Mouse (Mus musculus) neural tube, embryonic 12.5 days (tissue): ENCODE data around the gene Tmem39b. TPM values are rescaled to one million over a fixed set of nuclear protein-coding genes. Genes with fewer than 3 reads are reported as not detected.

Experiments
- ATAC-seq: fragments of 200-750 bp; cut with Nextera tagmentation; 2 replicates; pipeline ENCODE4 v1.8.0; 2017; ENCODE audit warnings: low read depth, mild to moderate bottlenecking, moderate TSS enrichment, moderate library complexity; ENCODE audit not compliant: low FRiP score
- H3K27ac ChIP-seq: fragments of 300-500 bp; sonication (generic); 2 replicates; pipeline ENCODE4 v1.5.1; 2016
- H3K27me3 ChIP-seq: fragments of 300-500 bp; sonication (generic); replicated peaks from 2 replicates; pipeline ENCODE4 v1.6.1; 2016; ENCODE audit warnings: mild to moderate bottlenecking
- H3K36me3 ChIP-seq: fragments of 300-500 bp; sonication (generic); 2 replicates; pipeline ENCODE4 v1.6.1; 2016; ENCODE audit warnings: mild to moderate bottlenecking
- H3K4me1 ChIP-seq: fragments of 300-500 bp; sonication (generic); 2 replicates; pipeline ENCODE4 v1.6.1; 2016
- H3K4me2 ChIP-seq: fragments of 300-500 bp; sonication (generic); replicated peaks from 2 replicates; pipeline ENCODE4 v1.6.1; 2016; ENCODE audit warnings: mild to moderate bottlenecking
- H3K4me3 ChIP-seq: fragments of 300-500 bp; sonication (generic); 2 replicates; pipeline ENCODE4 v1.5.1; 2016
- H3K9ac ChIP-seq: fragments of 300-500 bp; sonication (generic); 2 replicates; pipeline ENCODE4 v1.6.1; 2016; ENCODE audit warnings: mild to moderate bottlenecking
- H3K9me3 ChIP-seq: fragments of 300-500 bp; sonication (generic); 2 replicates; pipeline ENCODE4 v1.6.1; 2016; ENCODE audit warnings: mild to moderate bottlenecking
- WGBS: fragments of 180-500 bp; shearing (Covaris S2); methylation state at CpG from one replicate; pipeline ENCODE4 v1.1.7; 2016; 5-methylcytosine and 5-hydroxymethylcytosine counted together
- polyA plus RNA-seq: library from polyadenylated mRNA; unstranded; fragments of >200 nt; fragmentation: Nextera tagmentation; extraction: Ambion mirVana; gene quantifications from 2 replicates; pipeline ENCODE4 v1.2.1, GENCODE M21; 2016

The Tmem39b gene
- polyA plus RNA-seq, 1 experiment from 2014 or later = 16.8 TPM

GRCm38 (mm10) chr4:129672878-129673449, 23.7 kb downstream of the Tmem39b start:
- Histone ChIP-seq H3K4me1 (peaks cover 8% of the 10 kb centered on the region), H3K27ac (no peak overlapping the region), H3K9ac (peak overlapping the region; percentile 93), H3K4me2 (peak overlapping the region; percentile 88), H3K9me3 (no peaks in the 10 kb centered on the region), H3K27me3 (no peaks in the 10 kb centered on the region), H3K36me3 (peaks cover 25% of the 10 kb centered on the region), H3K4me3 (peak overlapping the region; percentile 99)
- 14% methylated on average over 10 of the region's 10 CpGs for WGBS
- no peak; the same call in 1 of the 2 replicates for ATAC-seq

- Histone ChIP-seq H3K36me3 (peaks cover 20% of the 10 kb centered on the region), H3K9ac (peak within 1 kb of the TSS; percentile 93), H3K4me1 (peaks cover 8% of the 10 kb centered on the region), H3K4me2 (peak within 1 kb of the TSS; percentile 88), H3K27me3 (no peaks in the 10 kb centered on the region), H3K9me3 (no peaks in the 10 kb centered on the region), H3K27ac (peak within 1 kb of the TSS; percentile 86), H3K4me3 (peak within 1 kb of the TSS; percentile 99)
- peak; percentile 92 for ATAC-seq
- under 1% methylated on average over 65 of the region's 65 CpGs for WGBS
These were observed 24.4 kb downstream of the Tmem39b start, which contains the start of gene Kpna6 for GRCm38 (mm10) chr4:129672083-129672877. Gene Kpna6, minus strand, starts transcription at chr4:129672767.

GRCm38 (mm10) chr4:129671491-129672082, 25.1 kb downstream of the Tmem39b start:
- Histone ChIP-seq H3K9ac (peak overlapping the region; percentile 93), H3K4me1 (peaks cover 8% of the 10 kb centered on the region), H3K4me2 (peak overlapping the region; percentile 88), H3K27me3 (no peaks in the 10 kb centered on the region), H3K27ac (no peak overlapping the region), H3K36me3 (peaks cover 13% of the 10 kb centered on the region), H3K4me3 (peak overlapping the region; percentile 99), H3K9me3 (no peaks in the 10 kb centered on the region)
- ATAC-seq = no peak; the same call in 1 of the 2 replicates
- WGBS = 9% methylated on average over 12 of the region's 12 CpGs

- H3K9me3 ChIP-seq = no peaks in the 10 kb centered on the region
- no peak overlapping the region for H3K4me3 ChIP-seq
- 88% methylated on average over 3 of the region's 3 CpGs for WGBS
- no peak overlapping the region for H3K4me2 ChIP-seq
- H3K27ac ChIP-seq = no peak overlapping the region
- no peaks in the 10 kb centered on the region for H3K4me1 ChIP-seq
- no peak overlapping the region for H3K9ac ChIP-seq
- no peaks in the 10 kb centered on the region for H3K27me3 ChIP-seq
- H3K36me3 ChIP-seq = peaks cover 34% of the 10 kb centered on the region
- no peak for ATAC-seq
These were observed 34.3 kb downstream of the Tmem39b start for GRCm38 (mm10) chr4:129662255-129662813.

- H3K27me3 ChIP-seq = no peaks in the 10 kb centered on the region
- H3K4me3 ChIP-seq = no peak overlapping the region
- no peaks in the 10 kb centered on the region for H3K4me1 ChIP-seq
- H3K36me3 ChIP-seq = peaks cover 40% of the 10 kb centered on the region
- H3K9ac ChIP-seq = no peak overlapping the region
- no peaks in the 10 kb centered on the region for H3K9me3 ChIP-seq
- no peak overlapping the region for H3K27ac ChIP-seq
- no peak for ATAC-seq
- 94% methylated on average over 3 of the region's 3 CpGs for WGBS
- no peak overlapping the region for H3K4me2 ChIP-seq
These were observed 35.1 kb downstream of the Tmem39b start for GRCm38 (mm10) chr4:129661584-129661983.

GRCm38 (mm10) chr4:129654770-129655169, 41.9 kb downstream of the Tmem39b start:
- no peak overlapping the region for H3K9ac ChIP-seq
- H3K4me1 ChIP-seq = no peaks in the 10 kb centered on the region
- no peak overlapping the region for H3K4me2 ChIP-seq
- 95% methylated on average over 14 of the region's 14 CpGs for WGBS
- no peaks in the 10 kb centered on the region for H3K9me3 ChIP-seq
- H3K36me3 ChIP-seq = peaks cover 86% of the 10 kb centered on the region
- H3K4me3 ChIP-seq = no peak overlapping the region
- no peak for ATAC-seq
- no peak overlapping the region for H3K27ac ChIP-seq
- H3K27me3 ChIP-seq = no peaks in the 10 kb centered on the region

- Histone ChIP-seq H3K27ac (no peak overlapping the region), H3K9ac (no peak overlapping the region), H3K36me3 (peaks cover 92% of the 10 kb centered on the region), H3K4me3 (no peak overlapping the region), H3K9me3 (no peaks in the 10 kb centered on the region), H3K27me3 (no peaks in the 10 kb centered on the region), H3K4me1 (no peaks in the 10 kb centered on the region), H3K4me2 (no peak overlapping the region)
- ATAC-seq = no peak
- WGBS = 96% methylated on average over 8 of the region's 8 CpGs
These were observed 46.3 kb downstream of the Tmem39b start for GRCm38 (mm10) chr4:129650359-129650758.

GRCm38 (mm10) chr4:129648656-129649055, 48.0 kb downstream of the Tmem39b start:
- H3K27ac ChIP-seq = no peak overlapping the region
- no peak overlapping the region for H3K9ac ChIP-seq
- peaks cover 81% of the 10 kb centered on the region for H3K36me3 ChIP-seq
- H3K27me3 ChIP-seq = no peaks in the 10 kb centered on the region
- H3K4me1 ChIP-seq = no peaks in the 10 kb centered on the region
- 92% methylated on average over 1 of the region's 1 CpGs for WGBS
- no peak overlapping the region for H3K4me3 ChIP-seq
- no peaks in the 10 kb centered on the region for H3K9me3 ChIP-seq
- no peak for ATAC-seq
- H3K4me2 ChIP-seq = no peak overlapping the region

GRCm38 (mm10) chr4:129645204-129645603, 51.4 kb downstream of the Tmem39b start:
- no peak overlapping the region for H3K4me3 ChIP-seq
- H3K9me3 ChIP-seq = no peaks in the 10 kb centered on the region
- no peaks in the 10 kb centered on the region for H3K27me3 ChIP-seq
- no peak overlapping the region for H3K27ac ChIP-seq
- no peak overlapping the region for H3K9ac ChIP-seq
- H3K36me3 ChIP-seq = peaks cover 53% of the 10 kb centered on the region
- H3K4me1 ChIP-seq = peaks cover 6% of the 10 kb centered on the region; the same call in 1 of the 2 replicates
- 91% methylated on average over 6 of the region's 6 CpGs for WGBS
- H3K4me2 ChIP-seq = no peak overlapping the region
- no peak for ATAC-seq

GRCm38 (mm10) chr4:129641756-129642155, 54.9 kb downstream of the Tmem39b start:
- H3K9ac ChIP-seq = no peak overlapping the region

GRCm38 (mm10) chr4:129640638-129641467, 55.8 kb downstream of the Tmem39b start, which contains the start of gene Txlna:
Gene Txlna, minus strand, starts transcription at chr4:129641065.
- Histone ChIP-seq H3K36me3 (peaks cover 44% of the 10 kb centered on the region), H3K27me3 (no peaks in the 10 kb centered on the region)

More at GRCm38 (mm10) chr4:129641756-129642155, 54.9 kb downstream of the Tmem39b start:
- Histone ChIP-seq H3K27ac (no peak overlapping the region), H3K27me3 (no peaks in the 10 kb centered on the region), H3K36me3 (peaks cover 43% of the 10 kb centered on the region), H3K4me2 (peak overlapping the region; percentile 95; the same call in 1 of the 2 replicates), H3K9me3 (no peaks in the 10 kb centered on the region), H3K4me3 (no peak overlapping the region), H3K4me1 (peaks cover 23% of the 10 kb centered on the region)
- 52% methylated on average over 5 of the region's 5 CpGs for WGBS
- no peak for ATAC-seq

More at GRCm38 (mm10) chr4:129640638-129641467, 55.8 kb downstream of the Tmem39b start, which contains the start of gene Txlna:
- ATAC-seq = peak; percentile 97
- no peaks in the 10 kb centered on the region for H3K9me3 ChIP-seq
- peak within 1 kb of the TSS; percentile 66 for H3K4me3 ChIP-seq
- under 1% methylated on average over 60 of the region's 60 CpGs for WGBS
- peak within 1 kb of the TSS; percentile 81 for H3K27ac ChIP-seq
- peak within 1 kb of the TSS; percentile 95 for H3K4me2 ChIP-seq
- H3K9ac ChIP-seq = peak within 1 kb of the TSS; percentile 85
- peaks cover 23% of the 10 kb centered on the region for H3K4me1 ChIP-seq
